Mouse (Mus musculus): Measurements from ENCODE around the gene Dvl3.

DNA sequence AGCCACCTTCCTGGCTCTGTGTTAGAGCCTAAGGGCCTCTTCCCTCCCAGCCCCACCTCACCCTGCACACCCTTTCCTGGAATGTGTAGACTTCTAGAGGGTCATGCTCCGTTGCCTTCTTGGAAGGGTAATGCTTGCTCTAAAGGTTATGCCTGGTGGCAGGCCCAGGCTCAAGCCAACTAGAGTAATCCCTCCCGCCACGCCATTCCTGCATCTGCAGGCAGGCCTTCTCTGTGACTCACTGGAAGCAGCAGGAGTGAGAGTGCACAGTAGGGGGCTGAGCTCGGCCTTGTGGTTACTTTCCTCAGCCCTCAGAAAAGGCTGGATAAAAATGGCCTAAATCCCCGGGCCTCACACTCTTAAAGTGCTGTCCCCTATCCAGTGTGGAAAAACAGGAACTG lies 20.3 kb downstream of the Dvl3 start:
- no peak for TF ChIP-seq POLR2A (IDR thresholded peaks at IDR 0.05; ENCODE audit: borderline replicate concordance, low read depth, low read length)
- TF ChIP-seq CTCF (IDR thresholded peaks at IDR 0.05; ENCODE audit: low read depth, low read length), result no peak

Measured in bone marrow macrophage, adult 2 months (primary cell).